Mouse (Mus musculus) c-Kit-positive CD71-positive TER-119-negative erythroid progenitor cells, embryonic 14.5 days (primary cell): ENCODE results near the gene Lin28a.

Experiments
- DNase-seq: peaks from one replicate; pipeline ENCODE4 v3.0.0-alpha.2; 2013; ENCODE audit warnings: low read depth

Lin28a gene

GRCm38 (mm10) chr4:134018779-134019145, at the start of gene Lin28a:
Gene Lin28a, minus strand, starts transcription at chr4:134018841.
- DNase-seq = no peak

GRCm38 (mm10) chr4:134067833-134068544, 49.3 kb upstream of the Lin28a start:
- no peak for DNase-seq

GRCm38 (mm10) chr4:134067383-134067782, 48.7 kb upstream of the Lin28a start:
- DNase-seq = no peak

- no peak for DNase-seq
Observed at GRCm38 (mm10) chr4:134065431-134066004, 46.9 kb upstream of the Lin28a start.

- DNase-seq = peak; percentile 31
Observed at GRCm38 (mm10) chr4:134062561-134062960, 43.9 kb upstream of the Lin28a start.

- DNase-seq = peak; percentile 59
Observed at GRCm38 (mm10) chr4:134061944-134062446, 43.4 kb upstream of the Lin28a start.

- DNase-seq = no peak
Observed at GRCm38 (mm10) chr4:134061166-134061830, 42.7 kb upstream of the Lin28a start.

- no peak for DNase-seq
Observed at GRCm38 (mm10) chr4:134060135-134060865, 41.7 kb upstream of the Lin28a start, which contains the start of gene Crybg2. Gene Crybg2, plus strand, starts transcription at chr4:134060815.

- no peak for DNase-seq
Observed at GRCm38 (mm10) chr4:134058908-134059307, 40.3 kb upstream of the Lin28a start.

GRCm38 (mm10) chr4:134058166-134058715, 39.6 kb upstream of the Lin28a start:
- DNase-seq = no peak

- DNase-seq = no peak
Observed at GRCm38 (mm10) chr4:134053538-134053937, 34.9 kb upstream of the Lin28a start, which contains the start of gene Zfp683. Gene Zfp683, plus strand, starts transcription at chr4:134053838.

GRCm38 (mm10) chr4:134052560-134052959, 33.9 kb upstream of the Lin28a start:
- DNase-seq = no peak

- DNase-seq = no peak
Observed at GRCm38 (mm10) chr4:134051912-134052311, 33.3 kb upstream of the Lin28a start.

GRCm38 (mm10) chr4:134047648-134048047, 29.0 kb upstream of the Lin28a start:
- no peak for DNase-seq

- no peak for DNase-seq
Observed at GRCm38 (mm10) chr4:134043041-134043440, 24.4 kb upstream of the Lin28a start.

- DNase-seq = no peak
Observed at GRCm38 (mm10) chr4:134041317-134042123, 22.9 kb upstream of the Lin28a start.

GRCm38 (mm10) chr4:134035953-134036352, 17.3 kb upstream of the Lin28a start:
- DNase-seq = peak; percentile 48

- no peak for DNase-seq
Observed at GRCm38 (mm10) chr4:134025802-134026201, 7.2 kb upstream of the Lin28a start.

GRCm38 (mm10) chr4:134020621-134021020, 2.0 kb upstream of the Lin28a start:
- peak; percentile 56 for DNase-seq

- DNase-seq = no peak
Observed at GRCm38 (mm10) chr4:134019641-134020351, 1.2 kb upstream of the Lin28a start.
